Mouse (Mus musculus) kidney, embryonic 15.5 days (tissue): Measurements from ENCODE around the gene Tspan17. TPM values are rescaled to one million over a fixed set of nuclear protein-coding genes. Genes with fewer than 3 reads are reported as not detected.

Experiments
- ATAC-seq: fragments of 200-750 bp; cut with Nextera tagmentation; replicated peaks from 2 replicates; pipeline ENCODE4 v1.8.0; 2017; ENCODE audit warnings: moderate TSS enrichment; ENCODE audit not compliant: low FRiP score
- H3K27ac ChIP-seq: fragments of 300-500 bp; sonication (generic); 2 replicates; pipeline ENCODE4 v1.5.1; 2015; ENCODE audit warnings: mild to moderate bottlenecking, inconsistent platforms
- H3K27me3 ChIP-seq: fragments of 300-500 bp; sonication (generic); 2 replicates; pipeline ENCODE4 v1.6.1; 2015; ENCODE audit warnings: inconsistent platforms
- H3K36me3 ChIP-seq: fragments of 300-500 bp; sonication (generic); 2 replicates; pipeline ENCODE4 v1.6.1; 2015; ENCODE audit warnings: inconsistent platforms
- H3K4me1 ChIP-seq: fragments of 300-500 bp; sonication (generic); 2 replicates; pipeline ENCODE4 v1.6.1; 2015; ENCODE audit warnings: inconsistent platforms
- H3K4me2 ChIP-seq: fragments of 300-500 bp; sonication (generic); 2 replicates; pipeline ENCODE4 v1.6.1; 2015; ENCODE audit warnings: moderate library complexity, mild to moderate bottlenecking, inconsistent platforms
- H3K4me3 ChIP-seq: fragments of 300-500 bp; sonication (generic); replicated peaks from 2 replicates; pipeline ENCODE4 v1.5.1; 2015; ENCODE audit warnings: mild to moderate bottlenecking, inconsistent platforms
- H3K9ac ChIP-seq: fragments of 300-500 bp; sonication (generic); 2 replicates; pipeline ENCODE4 v1.6.1; 2015; ENCODE audit warnings: mild to moderate bottlenecking, inconsistent platforms
- H3K9me3 ChIP-seq: fragments of 300-500 bp; sonication (generic); replicated peaks from 2 replicates; pipeline ENCODE4 v1.6.1; 2016; ENCODE audit warnings: inconsistent platforms
- WGBS: fragments of 180-500 bp; shearing (Covaris S2); methylation state at CpG from one replicate; pipeline ENCODE4 v1.1.7; 2015; ENCODE audit warnings: mixed read lengths; 5-methylcytosine and 5-hydroxymethylcytosine counted together
- polyA plus RNA-seq: library from polyadenylated mRNA; unstranded; fragments of >200 nt; fragmentation: Nextera tagmentation; extraction: Ambion mirVana; gene quantifications from 2 replicates; pipeline ENCODE4 v1.2.1, GENCODE M21; 2015

Tspan17 gene
- polyA plus RNA-seq, 1 experiment from 2014 or later, result 13.4 TPM

- no peak for ATAC-seq
- Histone ChIP-seq H3K36me3 (no peaks in the 10 kb centered on the region), H3K9me3 (no peaks in the 10 kb centered on the region), H3K4me2 (no peak overlapping the region), H3K4me1 (peaks cover 12% of the 10 kb centered on the region), H3K9ac (no peak overlapping the region), H3K27ac (no peak overlapping the region), H3K4me3 (no peak overlapping the region), H3K27me3 (peaks cover 7% of the 10 kb centered on the region)
- 86% methylated on average over 4 of the region's 4 CpGs for WGBS
These were observed 31.9 kb downstream of the Tspan17 start for GRCm38 (mm10) chr13:54821106-54821505.

- H3K27ac ChIP-seq, result no peak overlapping the region
- no peaks in the 10 kb centered on the region for H3K36me3 ChIP-seq
- H3K4me1 ChIP-seq, result peaks cover 12% of the 10 kb centered on the region
- H3K9me3 ChIP-seq, result no peaks in the 10 kb centered on the region
- H3K4me2 ChIP-seq, result no peak overlapping the region
- no peak for ATAC-seq
- H3K27me3 ChIP-seq, result peaks cover 7% of the 10 kb centered on the region
- no peak overlapping the region for H3K9ac ChIP-seq
- 77% methylated on average over 2 of the region's 2 CpGs for WGBS
- no peak overlapping the region for H3K4me3 ChIP-seq
These were observed 32.8 kb downstream of the Tspan17 start for GRCm38 (mm10) chr13:54821931-54822330.

- no peaks in the 10 kb centered on the region for H3K36me3 ChIP-seq
- ATAC-seq, result 0 out of 2 replicates have a peak, but pooled peaks have one; percentile 18
- H3K9ac ChIP-seq, result no peak overlapping the region
- H3K27ac ChIP-seq, result no peak overlapping the region
- 18% methylated on average over 25 of the region's 25 CpGs for whole genome bisulfite sequencing
- H3K4me1 ChIP-seq, result peaks cover 14% of the 10 kb centered on the region
- H3K4me3 ChIP-seq, result peak overlapping the region; percentile 21
- H3K4me2 ChIP-seq, result peak overlapping the region; percentile 53
- no peaks in the 10 kb centered on the region for H3K9me3 ChIP-seq
- peaks cover 2% of the 10 kb centered on the region; the same call in 1 of the 2 replicates for H3K27me3 ChIP-seq
These were observed 35.1 kb downstream of the Tspan17 start for GRCm38 (mm10) chr13:54824111-54824931.

- Histone ChIP-seq H3K4me1 (peaks cover 18% of the 10 kb centered on the region), H3K9me3 (no peaks in the 10 kb centered on the region), H3K4me2 (no peak overlapping the region), H3K27me3 (peaks cover 3% of the 10 kb centered on the region; the same call in 1 of the 2 replicates), H3K4me3 (no peak overlapping the region), H3K36me3 (no peaks in the 10 kb centered on the region), H3K9ac (no peak overlapping the region), H3K27ac (no peak overlapping the region)
- WGBS, result 62% methylated on average over 7 of the region's 7 CpGs
- ATAC-seq, result no peak
These were observed 38.8 kb downstream of the Tspan17 start for GRCm38 (mm10) chr13:54827992-54828391.

GRCm38 (mm10) chr13:54828508-54828907, 39.3 kb downstream of the Tspan17 start:
- no peak for ATAC-seq
- 57% methylated on average over 6 of the region's 6 CpGs for WGBS
- H3K4me1 ChIP-seq, result peaks cover 18% of the 10 kb centered on the region
- H3K4me2 ChIP-seq, result no peak overlapping the region
- H3K9me3 ChIP-seq, result no peaks in the 10 kb centered on the region
- no peaks in the 10 kb centered on the region for H3K36me3 ChIP-seq
- no peak overlapping the region for H3K27ac ChIP-seq
- peaks cover 3% of the 10 kb centered on the region; the same call in 1 of the 2 replicates for H3K27me3 ChIP-seq
- no peak overlapping the region for H3K4me3 ChIP-seq
- no peak overlapping the region for H3K9ac ChIP-seq

- Histone ChIP-seq H3K4me3 (no peak overlapping the region), H3K4me1 (peaks cover 13% of the 10 kb centered on the region), H3K4me2 (peak overlapping the region; percentile 31), H3K9ac (no peak overlapping the region), H3K36me3 (no peaks in the 10 kb centered on the region), H3K27me3 (0 out of 2 replicates have a peak, but pooled peaks cover 3% of the 10 kb centered on the region), H3K9me3 (no peaks in the 10 kb centered on the region), H3K27ac (no peak overlapping the region)
- no peak for ATAC-seq
- WGBS, result 5% methylated on average over 13 of the region's 13 CpGs
These were observed 40.3 kb downstream of the Tspan17 start for GRCm38 (mm10) chr13:54829450-54829849.

- WGBS, result 84% methylated on average over 14 of the region's 14 CpGs
- Histone ChIP-seq H3K4me3 (no peak overlapping the region), H3K27me3 (peaks cover 16% of the 10 kb centered on the region), H3K9me3 (no peaks in the 10 kb centered on the region), H3K9ac (no peak overlapping the region), H3K36me3 (no peaks in the 10 kb centered on the region), H3K4me2 (no peak overlapping the region), H3K4me1 (peaks cover 10% of the 10 kb centered on the region), H3K27ac (no peak overlapping the region)
- no peak for ATAC-seq
These were observed 47.3 kb downstream of the Tspan17 start for GRCm38 (mm10) chr13:54836351-54837030.

- H3K36me3 ChIP-seq, result no peaks in the 10 kb centered on the region
- peaks cover 10% of the 10 kb centered on the region for H3K4me1 ChIP-seq
- peak overlapping the region; percentile 43; the same call in 1 of the 2 replicates for H3K4me2 ChIP-seq
- no peak overlapping the region for H3K9ac ChIP-seq
- H3K27me3 ChIP-seq, result peaks cover 16% of the 10 kb centered on the region
- no peak overlapping the region for H3K4me3 ChIP-seq
- 61% methylated on average over 5 of the region's 5 CpGs for WGBS
- H3K27ac ChIP-seq, result no peak overlapping the region
- no peak for ATAC-seq
- H3K9me3 ChIP-seq, result no peaks in the 10 kb centered on the region
These were observed 47.9 kb downstream of the Tspan17 start for GRCm38 (mm10) chr13:54837061-54837460.

GRCm38 (mm10) chr13:54837471-54837889, 48.3 kb downstream of the Tspan17 start:
- Histone ChIP-seq H3K36me3 (no peaks in the 10 kb centered on the region), H3K9ac (no peak overlapping the region), H3K27me3 (peaks cover 16% of the 10 kb centered on the region), H3K4me3 (no peak overlapping the region), H3K9me3 (no peaks in the 10 kb centered on the region), H3K4me1 (peaks cover 10% of the 10 kb centered on the region), H3K4me2 (peak overlapping the region; percentile 43), H3K27ac (no peak overlapping the region)
- ATAC-seq, result no peak
- 2% methylated on average over 9 of the region's 9 CpGs for WGBS

- H3K36me3 ChIP-seq, result no peaks in the 10 kb centered on the region
- peak overlapping the region; percentile 43; the same call in 1 of the 2 replicates for H3K4me2 ChIP-seq
- H3K9me3 ChIP-seq, result no peaks in the 10 kb centered on the region
- peaks cover 10% of the 10 kb centered on the region for H3K4me1 ChIP-seq
- ATAC-seq, result no peak
- WGBS, result 39% methylated on average over 15 of the region's 15 CpGs
- peaks cover 16% of the 10 kb centered on the region for H3K27me3 ChIP-seq
- no peak overlapping the region for H3K4me3 ChIP-seq
- no peak overlapping the region for H3K9ac ChIP-seq
- no peak overlapping the region for H3K27ac ChIP-seq
These were observed 49.4 kb downstream of the Tspan17 start for GRCm38 (mm10) chr13:54838540-54838939.

GRCm38 (mm10) chr13:54839211-54839610, 50.0 kb downstream of the Tspan17 start:
- H3K9me3 ChIP-seq, result no peaks in the 10 kb centered on the region
- H3K9ac ChIP-seq, result no peak overlapping the region
- WGBS, result 56% methylated on average over 6 of the region's 6 CpGs
- H3K4me1 ChIP-seq, result peaks cover 10% of the 10 kb centered on the region
- H3K36me3 ChIP-seq, result no peaks in the 10 kb centered on the region
- H3K4me2 ChIP-seq, result no peak overlapping the region
- peaks cover 16% of the 10 kb centered on the region for H3K27me3 ChIP-seq
- no peak for ATAC-seq
- no peak overlapping the region for H3K27ac ChIP-seq
- no peak overlapping the region for H3K4me3 ChIP-seq

- no peaks in the 10 kb centered on the region for H3K4me1 ChIP-seq
These were observed 55.4 kb downstream of the Tspan17 start for GRCm38 (mm10) chr13:54844579-54844978.

More at GRCm38 (mm10) chr13:54844579-54844978, 55.4 kb downstream of the Tspan17 start:
- H3K27ac ChIP-seq, result no peak overlapping the region
- ATAC-seq, result no peak
- WGBS, result 66% methylated on average over 8 of the region's 8 CpGs
- H3K4me3 ChIP-seq, result no peak overlapping the region
- H3K9me3 ChIP-seq, result no peaks in the 10 kb centered on the region
- no peaks in the 10 kb centered on the region for H3K36me3 ChIP-seq
- H3K27me3 ChIP-seq, result peaks cover 8% of the 10 kb centered on the region; the same call in 1 of the 2 replicates
- no peak overlapping the region for H3K9ac ChIP-seq
- H3K4me2 ChIP-seq, result no peak overlapping the region
